Mouse (Mus musculus) small intestine, adult 2 months (tissue): ENCODE data around the gene Nf1. TPM values are rescaled to one million over a fixed set of nuclear protein-coding genes. Genes with fewer than 3 reads are reported as not detected.

Source experiments
- H3K27ac ChIP-seq: fragments of 200-500 bp; 2 replicates; pipeline ENCODE4 v1.5.1; 2012; ENCODE audit warnings: low read depth, low read length, control low read depth, inconsistent platforms; ENCODE audit not compliant: insufficient read depth
- H3K27me3 ChIP-seq: fragments of 200-500 bp; 2 replicates; pipeline ENCODE4 v1.6.1; 2012; ENCODE audit warnings: mild to moderate bottlenecking, moderate library complexity, low read length, inconsistent platforms; ENCODE audit not compliant: control insufficient read depth, insufficient read depth
- H3K36me3 ChIP-seq: fragments of 200-500 bp; 2 replicates; pipeline ENCODE4 v1.6.1; 2012; ENCODE audit warnings: mild to moderate bottlenecking, low read length, control low read depth, inconsistent platforms; ENCODE audit not compliant: control insufficient read depth, insufficient read depth
- H3K4me1 ChIP-seq: fragments of 200-500 bp; 2 replicates; pipeline ENCODE4 v1.6.1; 2012; ENCODE audit warnings: low read length, inconsistent platforms, mixed read lengths; ENCODE audit not compliant: control insufficient read depth, insufficient read depth, insufficient read length
- H3K4me3 ChIP-seq: fragments of 200-500 bp; 2 replicates; pipeline ENCODE4 v1.5.1; 2012; ENCODE audit warnings: low read depth, mild to moderate bottlenecking, control low read depth, inconsistent platforms, low read length, moderate library complexity
- CTCF ChIP-seq: fragments of 200-500 bp; IDR thresholded peaks from 2 replicates; pipeline ENCODE4 v1.5.1; 2012; ENCODE audit warnings: low read depth, mild to moderate bottlenecking, control low read depth, inconsistent platforms, low read length, moderate library complexity, mixed read lengths; ENCODE audit not compliant: insufficient replicate concordance, insufficient read length; ENCODE audit errors: extremely low read depth
- POLR2A ChIP-seq: fragments of 200-500 bp; IDR thresholded peaks from 2 replicates; pipeline ENCODE4 v1.6.1; 2012; ENCODE audit warnings: low read depth, mild to moderate bottlenecking, control low read depth, inconsistent platforms, low read length, moderate library complexity
- WGBS: fragments of 180-500 bp; shearing (Covaris S2); methylation state at CpG from one replicate; pipeline ENCODE4 v1.1.7; 2018; 5-methylcytosine and 5-hydroxymethylcytosine counted together
- polyA plus RNA-seq: library from polyadenylated mRNA; depleted of rRNA; stranded (reverse); fragments of >200 nt; gene quantifications from 2 replicates; pipeline ENCODE4 v1.2.3, GENCODE M21; 2012

Gene Nf1
- polyA plus RNA-seq, 1 experiment = 7.0 TPM

- Histone ChIP-seq H3K4me1 (no peaks in the 10 kb centered on the region), H3K27me3 (no peaks in the 10 kb centered on the region), H3K4me3 (no peak overlapping the region), H3K27ac (no peak overlapping the region), H3K36me3 (peaks cover 5% of the 10 kb centered on the region; the same call in 1 of the 2 replicates)
- 98% methylated on average over 5 of the region's 5 CpGs for WGBS
- TF ChIP-seq CTCF (no peak), POLR2A (no peak)
Observed at GRCm38 (mm10) chr11:79422496-79422895, 83.0 kb downstream of the Nf1 start.

- no peak overlapping the region for H3K27ac ChIP-seq
- no peak overlapping the region for H3K4me3 ChIP-seq
- no peaks in the 10 kb centered on the region for H3K4me1 ChIP-seq
- peaks cover 6% of the 10 kb centered on the region for H3K36me3 ChIP-seq
- 80% methylated on average over 4 of the region's 4 CpGs for WGBS
- no peak for TF ChIP-seq POLR2A
- no peak for TF ChIP-seq CTCF
- no peaks in the 10 kb centered on the region for H3K27me3 ChIP-seq
Observed at GRCm38 (mm10) chr11:79426571-79426970, 87.1 kb downstream of the Nf1 start.

GRCm38 (mm10) chr11:79427638-79428037 lies 88.1 kb downstream of the Nf1 start:
- H3K4me1 ChIP-seq = no peaks in the 10 kb centered on the region
- no peaks in the 10 kb centered on the region for H3K27me3 ChIP-seq
- H3K36me3 ChIP-seq = peaks cover 7% of the 10 kb centered on the region; the same call in 1 of the 2 replicates
- no peak for TF ChIP-seq POLR2A
- peak; percentile 36; the same call in 1 of the 2 replicates for TF ChIP-seq CTCF
- no peak overlapping the region for H3K27ac ChIP-seq
- no peak overlapping the region for H3K4me3 ChIP-seq
- WGBS = 17% methylated on average over 2 of the region's 2 CpGs

- WGBS = 85% methylated on average over 4 of the region's 4 CpGs
- peaks cover 17% of the 10 kb centered on the region for H3K36me3 ChIP-seq
- H3K4me3 ChIP-seq = no peak overlapping the region
- H3K27ac ChIP-seq = no peak overlapping the region
- TF ChIP-seq CTCF = no peak
- TF ChIP-seq POLR2A = no peak
- no peaks in the 10 kb centered on the region for H3K4me1 ChIP-seq
- H3K27me3 ChIP-seq = no peaks in the 10 kb centered on the region
Observed at GRCm38 (mm10) chr11:79435252-79435651, 95.8 kb downstream of the Nf1 start.

GRCm38 (mm10) chr11:79448361-79448760 lies 108.9 kb downstream of the Nf1 start:
- no peaks in the 10 kb centered on the region for H3K27me3 ChIP-seq
- H3K4me1 ChIP-seq = no peaks in the 10 kb centered on the region
- TF ChIP-seq POLR2A (no peak), CTCF (no peak)
- no peak overlapping the region for H3K27ac ChIP-seq
- H3K4me3 ChIP-seq = no peak overlapping the region
- H3K36me3 ChIP-seq = peaks cover 38% of the 10 kb centered on the region

- peaks cover 22% of the 10 kb centered on the region for H3K36me3 ChIP-seq
- H3K27ac ChIP-seq = no peak overlapping the region
- no peaks in the 10 kb centered on the region for H3K4me1 ChIP-seq
- no peak overlapping the region for H3K4me3 ChIP-seq
- TF ChIP-seq CTCF (no peak), POLR2A (no peak)
- no peaks in the 10 kb centered on the region for H3K27me3 ChIP-seq
Observed at GRCm38 (mm10) chr11:79452966-79453365, 113.5 kb downstream of the Nf1 start.

- whole genome bisulfite sequencing = 85% methylated on average over 3 of the region's 3 CpGs
Observed at GRCm38 (mm10) chr11:79457928-79458327, 118.4 kb downstream of the Nf1 start.

More at GRCm38 (mm10) chr11:79457928-79458327, 118.4 kb downstream of the Nf1 start:
- TF ChIP-seq CTCF (no peak), POLR2A (no peak)
- Histone ChIP-seq H3K27me3 (no peaks in the 10 kb centered on the region), H3K27ac (no peak overlapping the region), H3K4me1 (no peaks in the 10 kb centered on the region), H3K4me3 (no peak overlapping the region), H3K36me3 (peaks cover 15% of the 10 kb centered on the region)
